Mouse (Mus musculus) activated CD4-positive, CD25-positive, alpha-beta regulatory T cell, adult 4 months (primary cell): ENCODE data around the gene Srd5a3. TPM values are rescaled to one million over a fixed set of nuclear protein-coding genes. Genes with fewer than 3 reads are reported as not detected.

Source experiments
- ATAC-seq: one replicate; pipeline ENCODE4 v1.8.0; 2017
- polyA plus RNA-seq, 2 experiments: library from polyadenylated mRNA; unstranded; fragments of 100-300 nt; shearing (Covaris generic); gene quantifications; one replicate each; pipeline ENCODE4 v1.2.1; 2017

Srd5a3 gene
- polyA plus RNA-seq, 2 experiments from 2014 or later = 28.2 to 36.6 TPM

- no peak for ATAC-seq
Observed at GRCm38 (mm10) chr5:76194377-76194945, 54.4 kb downstream of the Srd5a3 start.

- ATAC-seq = no peak
Observed at GRCm38 (mm10) chr5:76199346-76199745, 59.3 kb downstream of the Srd5a3 start.

GRCm38 (mm10) chr5:76203171-76203570, 63.1 kb downstream of the Srd5a3 start:
- ATAC-seq = no peak

Other genes starting within 250 kb of the Srd5a3 start
- under 1 TPM in 1 of 2 experiments, not detected in 1; 0.24 TPM for gene Kdr, start 161.8 kb upstream of the Srd5a3 start, polyA plus RNA-seq
- gene Tmem165, start 43.6 kb downstream of the Srd5a3 start, polyA plus RNA-seq = 10 to 100 TPM in 1 of 2 experiments, 1 to 10 TPM in 1; 7.9 to 13.8 TPM
- 10 to 100 TPM; 14.0 to 16.6 TPM for gene Clock, start 164.5 kb downstream of the Srd5a3 start, polyA plus RNA-seq
- gene Pdcl2, start 190.9 kb downstream of the Srd5a3 start, polyA plus RNA-seq = not detected
- not detected for gene Nmu, start 223.5 kb downstream of the Srd5a3 start, polyA plus RNA-seq